Mouse (Mus musculus) ES-E14 (cell line): ENCODE measurements around the gene Gm5737.

Experiments
- CHD2 ChIP-seq: IDR thresholded peaks from 2 replicates; pipeline ENCODE4 v1.6.1; 2014; ENCODE audit warnings: mild to moderate bottlenecking, low read depth, low read length, inconsistent platforms
- HCFC1 ChIP-seq: IDR thresholded peaks from 2 replicates; pipeline ENCODE4 v1.6.1; 2012; ENCODE audit warnings: low read length, inconsistent platforms, borderline replicate concordance; ENCODE audit not compliant: insufficient read depth
- MAFK ChIP-seq: IDR thresholded peaks from 2 replicates; pipeline ENCODE4 v1.6.1; 2014; ENCODE audit warnings: mild to moderate bottlenecking, low read depth, low read length, inconsistent platforms; ENCODE audit not compliant: insufficient read depth
- ZC3H11A ChIP-seq: IDR thresholded peaks from 2 replicates; pipeline ENCODE4 v1.6.1; 2012; ENCODE audit warnings: low read depth, mild to moderate bottlenecking, inconsistent platforms, low read length, borderline replicate concordance
- ZNF384 ChIP-seq: IDR thresholded peaks from 2 replicates; pipeline ENCODE4 v1.6.1; 2012; ENCODE audit warnings: low read depth, low read length, inconsistent platforms

DNA sequence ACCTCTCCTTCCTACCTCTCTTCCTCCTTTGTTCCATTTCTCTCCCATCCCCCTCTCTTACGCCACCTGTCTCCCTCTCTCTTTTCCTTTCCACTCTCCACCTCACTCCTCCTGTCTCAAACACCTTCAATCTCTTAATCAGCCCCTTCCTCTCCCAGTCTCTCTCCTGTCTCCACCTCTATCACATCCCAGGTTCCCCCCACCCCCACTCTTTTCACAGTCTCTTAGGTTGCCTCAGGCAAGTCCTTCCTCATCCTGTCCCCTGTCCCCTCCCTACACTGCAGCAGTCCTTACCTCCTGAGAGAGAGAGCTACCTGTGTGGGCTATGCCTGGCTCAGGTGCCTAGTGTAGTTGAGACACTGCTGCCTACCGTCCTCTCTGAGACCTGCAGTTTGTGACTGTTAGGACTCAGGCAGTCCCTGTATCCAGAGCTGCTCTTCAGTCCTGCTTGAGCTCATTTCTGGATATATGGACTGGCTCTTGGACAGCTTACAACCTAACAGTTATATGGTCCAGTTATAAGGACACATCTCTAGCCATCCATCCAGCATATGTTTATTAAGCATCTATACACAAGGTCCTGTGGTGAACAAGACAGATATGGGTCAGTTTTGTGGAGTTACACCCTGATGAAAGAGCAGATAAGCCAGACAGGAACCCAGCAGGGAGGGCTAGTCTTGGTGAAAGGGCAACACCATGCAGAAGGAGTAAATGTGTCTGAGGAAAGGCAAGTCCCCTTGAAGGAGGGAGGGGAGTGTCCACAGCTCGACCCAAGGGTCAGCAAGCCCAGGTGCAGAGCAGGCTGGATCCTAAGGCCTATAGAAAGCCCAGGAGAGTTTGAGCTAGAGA is 63.6 kb downstream of the Gm5737 start:
- TF ChIP-seq ZC3H11A (no peak), ZNF384 (no peak), CHD2 (no peak), MAFK (no peak), HCFC1 (no peak)
